Mouse (Mus musculus): ENCODE measurements around the gene Chrna4. TPM values are rescaled to one million over a fixed set of nuclear protein-coding genes. Genes with fewer than 3 reads are reported as not detected.

Gene Chrna4
- total and polyA plus RNA-seq, 3 experiments = 0.12 TPM; not detected in 2

GRCm38 (mm10) chr2:181039356-181039680, 4.0 kb downstream of the Chrna4 start:
- H3K4me1 ChIP-seq (ENCODE audit: control insufficient read depth in 1 of 2, insufficient read depth in 2 of 2, low read length in 2 of 2) = no peaks in the 10 kb centered on the region
- H3K27me3 ChIP-seq (ENCODE audit: control insufficient read depth in 1 of 2, insufficient read depth in 2 of 2, low read length in 2 of 2) = peaks cover 0 to 3% of the 10 kb centered on the region in 2 experiments; a peak in 1 of 4 replicates
- no peaks in the 10 kb centered on the region for H3K36me3 ChIP-seq (ENCODE audit: control insufficient read depth in 1 of 2, insufficient read depth in 2 of 2, low read length in 2 of 2)
- no peaks in the 10 kb centered on the region for H3K9me3 ChIP-seq (replicated peaks; ENCODE audit: insufficient read depth, low read length)
- H3K27ac ChIP-seq (ENCODE audit: control insufficient read depth, low read depth, low read length) = no peak overlapping the region
- no peak for DNase-seq (ENCODE audit: low read depth, low spot score)
- no peak overlapping the region for H3K9ac ChIP-seq (ENCODE audit: control insufficient read depth, low read depth, low read length, poor library complexity, severe bottlenecking)
- H3K4me3 ChIP-seq (ENCODE audit: control insufficient read depth in 1 of 2, insufficient read depth in 1 of 2, low read depth in 2 of 2, low read length in 2 of 2) = no peak overlapping the region
- TF ChIP-seq MAFK (IDR thresholded peaks at IDR 0.05; ENCODE audit: borderline replicate concordance, low read depth, low read length) = no peak
- no peak for TF ChIP-seq SIN3A (IDR thresholded peaks at IDR 0.05; ENCODE audit: low read length)
- no peak for TF ChIP-seq MAZ (IDR thresholded peaks at IDR 0.05; ENCODE audit: low read depth, low read length)
- TF ChIP-seq ETS1 (IDR thresholded peaks at IDR 0.05; ENCODE audit: low read depth, low read length) = no peak
- no peak for TF ChIP-seq MYC (IDR thresholded peaks at IDR 0.05; ENCODE audit: low read depth, low read length)
- no peak for TF ChIP-seq POLR2AphosphoS5 (IDR thresholded peaks at IDR 0.05; ENCODE audit: borderline replicate concordance, low read depth, low read length)
- H3K79me2 ChIP-seq (ENCODE audit: control insufficient read depth, insufficient read depth, low read length, poor library complexity) = no peaks in the 10 kb centered on the region

GRCm38 (mm10) chr2:181038644-181039355, 4.5 kb downstream of the Chrna4 start:
- H3K9me3 ChIP-seq (replicated peaks; ENCODE audit: insufficient read depth, low read length) = no peaks in the 10 kb centered on the region
- H3K27me3 ChIP-seq (ENCODE audit: control insufficient read depth in 1 of 2, insufficient read depth in 2 of 2, low read length in 2 of 2) = peaks cover 0 to 3% of the 10 kb centered on the region in 2 experiments; a peak in 1 of 4 replicates
- no peaks in the 10 kb centered on the region for H3K79me2 ChIP-seq (ENCODE audit: control insufficient read depth, insufficient read depth, low read length, poor library complexity)
- H3K4me3 ChIP-seq (ENCODE audit: control insufficient read depth in 1 of 2, insufficient read depth in 1 of 2, low read depth in 2 of 2, low read length in 2 of 2) = no peak overlapping the region
- H3K36me3 ChIP-seq (ENCODE audit: control insufficient read depth in 1 of 2, insufficient read depth in 2 of 2, low read length in 2 of 2) = no peaks in the 10 kb centered on the region
- no peaks in the 10 kb centered on the region for H3K4me1 ChIP-seq (ENCODE audit: control insufficient read depth in 1 of 2, insufficient read depth in 2 of 2, low read length in 2 of 2)
- no peak overlapping the region for H3K27ac ChIP-seq (ENCODE audit: control insufficient read depth, low read depth, low read length)
- DNase-seq (ENCODE audit: low read depth, low spot score) = no peak
- H3K9ac ChIP-seq (ENCODE audit: control insufficient read depth, low read depth, low read length, poor library complexity, severe bottlenecking) = no peak overlapping the region
- TF ChIP-seq TCF12 (IDR thresholded peaks at IDR 0.05; ENCODE audit: low read depth, low read length) (no peak), TBP (IDR thresholded peaks at IDR 0.05; ENCODE audit: low read depth, low read length) (no peak), ZNF384 (IDR thresholded peaks at IDR 0.05; ENCODE audit: low read depth, low read length) (no peak), SMC3 (IDR thresholded peaks at IDR 0.05; ENCODE audit: low read depth, low read length) (no peak), CTCF (IDR thresholded peaks at IDR 0.05 in 2 of 3, conservative IDR thresholded peaks at IDR 0.05 in 1 of 3; ENCODE audit: control insufficient read depth in 1 of 3, insufficient read depth in 1 of 3, low read depth in 2 of 3, low read length in 3 of 3, poor library complexity in 1 of 3, severe bottlenecking in 1 of 3) (no peak), ELF1 (IDR thresholded peaks at IDR 0.05; ENCODE audit: low read depth, low read length) (no peak), MAX (IDR thresholded peaks at IDR 0.05; ENCODE audit: low read length) (no peak), ZKSCAN1 (IDR thresholded peaks at IDR 0.05; ENCODE audit: low read depth, low read length) (no peak), USF1 (IDR thresholded peaks at IDR 0.05; ENCODE audit: low read depth, low read length) (no peak), MYC (IDR thresholded peaks at IDR 0.05; ENCODE audit: low read depth, low read length) (no peak), GABPA (IDR thresholded peaks at IDR 0.05; ENCODE audit: low read depth, low read length) (no peak)
